Comparison of ENCODE assay signal across 16 mouse cellular contexts in the genomic region with DNA sequence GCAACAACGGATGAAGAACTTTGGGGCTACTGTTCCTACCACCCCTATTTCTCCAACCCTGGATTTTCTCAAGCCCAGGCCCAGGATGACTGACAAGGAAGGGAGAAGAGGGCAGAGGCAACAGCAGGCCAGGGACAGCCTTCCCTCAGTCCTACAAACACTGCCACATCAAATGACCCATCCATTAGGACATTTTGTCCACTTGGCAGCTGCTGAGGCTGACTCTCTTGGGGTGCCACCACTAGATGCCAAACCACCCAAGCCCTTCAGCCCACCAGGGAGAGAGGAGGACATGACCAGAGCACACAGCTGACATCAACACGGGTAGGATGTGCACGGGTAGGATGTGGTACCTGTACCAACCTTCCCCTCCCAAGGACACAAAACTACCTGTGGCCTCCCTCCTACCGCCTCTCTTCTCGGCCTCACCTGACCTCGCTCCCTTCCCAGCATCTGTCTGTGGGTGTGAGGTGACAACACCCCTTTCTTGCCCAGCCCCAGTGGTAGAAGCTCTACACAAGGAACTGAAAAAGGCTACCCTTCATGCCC. TPM values are rescaled to one million over a fixed set of nuclear protein-coding genes. Genes with fewer than 3 reads are reported as not detected.
DNase-seq lines count a peak whose midpoint lies in the region; ATAC-seq and TF ChIP-seq lines count a peak whose summit lies in the region.
"Had no signal": no experiment of that assay in that cellular context is flagged by ENCODE, and none has a peak within 500 bp of the region (broad histone marks: within the 10 kb centered on the region; RNA-seq: fewer than 3 reads in every experiment).

No protein-coding gene starts in this region.

- 85% methylated on average over 6 of the region's 6 CpGs for WGBS in heart, embryonic 15.5 days
- WGBS in limb, embryonic 12.5 days: 90% methylated on average over 6 of the region's 6 CpGs
- 89% methylated on average over 6 of the region's 6 CpGs for WGBS in stomach, embryonic 16.5 days

- H3K36me3 ChIP-seq in heart, embryonic 15.5 days: peaks cover 15% of the 10 kb centered on the region
- H3K36me3 ChIP-seq in testis, adult 2 months (ENCODE audit: control insufficient read depth, insufficient read depth, low read length): no peaks in the 10 kb centered on the region
- H3K36me3 ChIP-seq in limb, embryonic 12.5 days: peaks cover 43% of the 10 kb centered on the region
- H3K36me3 ChIP-seq in stomach, embryonic 16.5 days (ENCODE audit: control insufficient read depth, insufficient read depth, low read length): no peaks in the 10 kb centered on the region; the same call in 1 of the 2 replicates

- no peak for DNase-seq in heart, postnatal 4 days
- DNase-seq in testis, postnatal 10 days (ENCODE audit: low spot score): no peak
- DNase-seq in left cerebral cortex, postnatal 36 days (ENCODE audit: low spot score in 2 of 2): no peak
- DNase-seq in left cerebral cortex, adult 18-20 months (ENCODE audit: low spot score in 2 of 2): no peak
- DNase-seq: cerebellum, postnatal 10 days; kidney, postnatal 36 days; thymus, adult 2 months had no signal

- no peak for ATAC-seq in heart, embryonic 15.5 days (replicated peaks; ENCODE audit: insufficient number of reproducible peaks, insufficient read depth, low FRiP score, low read depth)
- ATAC-seq in limb, embryonic 12.5 days (ENCODE audit: insufficient number of reproducible peaks, insufficient read depth, low FRiP score, low TSS enrichment, low read depth): no peak
- ATAC-seq in stomach, embryonic 16.5 days (ENCODE audit: insufficient read depth, low FRiP score): no peak
- ATAC-seq: inflammation-experienced regulatory T-cells, adult 6 months; lung, postnatal 0 days had no signal

- TF ChIP-seq POLR2A in testis, adult 2 months (IDR thresholded peaks at IDR 0.05; ENCODE audit: control insufficient read depth, low read depth, low read length): no peak

- peak overlapping the region; percentile 94; the same call in 1 of the 2 replicates for H3K4me3 ChIP-seq in heart, embryonic 15.5 days
- H3K4me3 ChIP-seq in testis, adult 2 months (ENCODE audit: control insufficient read depth, low read depth, low read length): peak overlapping the region; percentile 88
- no peak overlapping the region for H3K4me3 ChIP-seq in limb, embryonic 12.5 days (replicated peaks)
- no peak overlapping the region for H3K4me3 ChIP-seq in stomach, embryonic 16.5 days (replicated peaks; ENCODE audit: low read length)

- no peaks in the 10 kb centered on the region for H3K9me3 ChIP-seq in heart, embryonic 15.5 days (replicated peaks)
- H3K9me3 ChIP-seq in limb, embryonic 12.5 days: no peaks in the 10 kb centered on the region
- H3K9me3 ChIP-seq in stomach, embryonic 16.5 days (replicated peaks; ENCODE audit: control insufficient read depth, low read length): no peaks in the 10 kb centered on the region

- no peaks in the 10 kb centered on the region for H3K27me3 ChIP-seq in heart, embryonic 15.5 days
- H3K27me3 ChIP-seq in testis, adult 2 months (ENCODE audit: control insufficient read depth, insufficient read depth, low read length): no peaks in the 10 kb centered on the region
- H3K27me3 ChIP-seq in limb, embryonic 12.5 days: no peaks in the 10 kb centered on the region
- H3K27me3 ChIP-seq in stomach, embryonic 16.5 days (ENCODE audit: control insufficient read depth, insufficient read depth, low read length): no peaks in the 10 kb centered on the region

- peak overlapping the region; percentile 88; the same call in 1 of the 2 replicates for H3K9ac ChIP-seq in heart, embryonic 15.5 days
- no peak overlapping the region; the same call in 1 of the 2 replicates for H3K9ac ChIP-seq in limb, embryonic 12.5 days (replicated peaks)
- peak overlapping the region; percentile 12; the same call in 1 of the 2 replicates for H3K9ac ChIP-seq in stomach, embryonic 16.5 days (ENCODE audit: low read length)

- H3K27ac ChIP-seq in heart, embryonic 15.5 days: no peak overlapping the region
- no peak overlapping the region for H3K27ac ChIP-seq in testis, adult 2 months (ENCODE audit: control insufficient read depth, insufficient read depth, low read depth, low read length)
- H3K27ac ChIP-seq in limb, embryonic 12.5 days: no peak overlapping the region
- no peak overlapping the region for H3K27ac ChIP-seq in stomach, embryonic 16.5 days (ENCODE audit: low read length)
- H3K27ac ChIP-seq: left cerebral cortex, adult 2 months had no signal

- TF ChIP-seq CTCF in testis, adult 2 months (IDR thresholded peaks at IDR 0.05; ENCODE audit: control insufficient read depth, insufficient read depth, insufficient replicate concordance, low read depth, low read length): no peak

- peaks cover 85% of the 10 kb centered on the region for H3K4me1 ChIP-seq in heart, embryonic 15.5 days (replicated peaks)
- peaks cover 5% of the 10 kb centered on the region for H3K4me1 ChIP-seq in testis, adult 2 months (ENCODE audit: control insufficient read depth, insufficient read depth, low read length)
- H3K4me1 ChIP-seq in limb, embryonic 12.5 days (replicated peaks): peaks cover 30% of the 10 kb centered on the region
- peaks cover 44% of the 10 kb centered on the region for H3K4me1 ChIP-seq in stomach, embryonic 16.5 days (ENCODE audit: control insufficient read depth, insufficient read depth, low read length)

- H3K4me2 ChIP-seq in heart, embryonic 15.5 days: peak overlapping the region; percentile 86; the same call in 1 of the 2 replicates
- H3K4me2 ChIP-seq in limb, embryonic 12.5 days: peak overlapping the region; percentile 94; the same call in 1 of the 2 replicates
- no peak overlapping the region for H3K4me2 ChIP-seq in stomach, embryonic 16.5 days (ENCODE audit: low read depth, low read length)

- intact Hi-C loops in left cerebral cortex, postnatal 36 days (cut with DNase I): no loop called here

RNA-seq across cellular contexts. Expression of a gene that starts 2.5 kb away (rescaled TPM):
- polyA plus RNA-seq in heart, embryonic 15.5 days (2015; fragmentation: Nextera tagmentation; extraction: Ambion mirVana): 55.6 and 68.0 TPM in 2 replicates
- 10 to 100 TPM; 36.5 to 41.5 TPM for total RNA-seq in heart, postnatal 4 days (2021)
- 96.2 and 111 TPM in 2 replicates for polyA plus RNA-seq in testis, adult 2 months (2012; rRNA removed)
- polyA plus RNA-seq in limb, embryonic 12.5 days (2016; fragmentation: Nextera tagmentation; extraction: Ambion mirVana): 58.2 and 63.1 TPM in 2 replicates
- 56.8 and 61.0 TPM in 2 replicates for polyA plus RNA-seq in stomach, embryonic 16.5 days (2015; fragmentation: Nextera tagmentation; extraction: Ambion mirVana)
- total RNA-seq in left cerebral cortex, postnatal 36 days (2021): 10 to 100 TPM; 46.5 to 47.8 TPM
- 10 to 100 TPM; 46.0 to 49.4 TPM for total RNA-seq in left cerebral cortex, adult 18-20 months (2021)

RNA-seq across cellular contexts. Expression of a gene that starts 13.4 kb away (rescaled TPM):
- polyA plus RNA-seq in heart, embryonic 15.5 days (2015; fragmentation: Nextera tagmentation; extraction: Ambion mirVana): not detected in 2 replicates
- not detected for total RNA-seq in heart, postnatal 4 days (2021)
- not detected in 2 replicates for polyA plus RNA-seq in testis, adult 2 months (2012; rRNA removed)
- polyA plus RNA-seq in limb, embryonic 12.5 days (2016; fragmentation: Nextera tagmentation; extraction: Ambion mirVana): not detected in 2 replicates
- not detected in 2 replicates for polyA plus RNA-seq in stomach, embryonic 16.5 days (2015; fragmentation: Nextera tagmentation; extraction: Ambion mirVana)
- total RNA-seq in left cerebral cortex, postnatal 36 days (2021): not detected
- total RNA-seq in left cerebral cortex, adult 18-20 months (2021): not detected
- total RNA-seq: granulocyte monocyte progenitor cell, adult 5-6 weeks; left cerebral cortex, adult 2 months had no signal
- polyA plus RNA-seq: embryonic facial prominence, embryonic 14.5 days; inflammation-experienced regulatory T-cells, adult 6 months; lung, postnatal 0 days; thymus, adult 2 months had no signal

RNA-seq across cellular contexts. Expression of a gene that starts 33.8 kb away (rescaled TPM):
- 0.11 and 0.43 TPM in 2 replicates for polyA plus RNA-seq in heart, embryonic 15.5 days (2015; fragmentation: Nextera tagmentation; extraction: Ambion mirVana)
- total RNA-seq in heart, postnatal 4 days (2021): under 1 TPM in 1 of 2 experiments, not detected in 1; 0.17 TPM
- polyA plus RNA-seq in testis, adult 2 months (2012; rRNA removed): 274 and 283 TPM in 2 replicates
- 0.65 TPM in 1 of 2 replicates, not detected in the other for polyA plus RNA-seq in limb, embryonic 12.5 days (2016; fragmentation: Nextera tagmentation; extraction: Ambion mirVana)
- 0.18 and 0.19 TPM in 2 replicates for polyA plus RNA-seq in stomach, embryonic 16.5 days (2015; fragmentation: Nextera tagmentation; extraction: Ambion mirVana)
- total RNA-seq in left cerebral cortex, postnatal 36 days (2021): under 1 TPM in 1 of 2 experiments, not detected in 1; 0.20 TPM
- not detected for total RNA-seq in left cerebral cortex, adult 18-20 months (2021)
- total RNA-seq: left cerebral cortex, adult 2 months had no signal
- polyA plus RNA-seq: embryonic facial prominence, embryonic 14.5 days had no signal

RNA-seq across cellular contexts. Expression of a gene that starts 38.9 kb away (rescaled TPM):
- 0.05 and 0.70 TPM in 2 replicates for polyA plus RNA-seq in heart, embryonic 15.5 days (2015; fragmentation: Nextera tagmentation; extraction: Ambion mirVana)
- under 1 TPM; 0.67 to 0.72 TPM for total RNA-seq in heart, postnatal 4 days (2021)
- 0.10 TPM in 2 replicates for polyA plus RNA-seq in testis, adult 2 months (2012; rRNA removed)
- 0.45 and 0.54 TPM in 2 replicates for polyA plus RNA-seq in limb, embryonic 12.5 days (2016; fragmentation: Nextera tagmentation; extraction: Ambion mirVana)
- 0.31 and 0.54 TPM in 2 replicates for polyA plus RNA-seq in stomach, embryonic 16.5 days (2015; fragmentation: Nextera tagmentation; extraction: Ambion mirVana)
- not detected for total RNA-seq in left cerebral cortex, postnatal 36 days (2021)
- under 1 TPM; 0.33 TPM for total RNA-seq in left cerebral cortex, adult 18-20 months (2021)
- total RNA-seq: granulocyte monocyte progenitor cell, adult 5-6 weeks had no signal

RNA-seq across cellular contexts. Expression of a gene that starts 40.8 kb away (rescaled TPM):
- 0.14 and 0.96 TPM in 2 replicates for polyA plus RNA-seq in heart, embryonic 15.5 days (2015; fragmentation: Nextera tagmentation; extraction: Ambion mirVana)
- total RNA-seq in heart, postnatal 4 days (2021): 10 to 100 TPM; 29.2 to 29.5 TPM
- polyA plus RNA-seq in testis, adult 2 months (2012; rRNA removed): 0.11 and 0.16 TPM in 2 replicates
- 1.2 and 1.3 TPM in 2 replicates for polyA plus RNA-seq in limb, embryonic 12.5 days (2016; fragmentation: Nextera tagmentation; extraction: Ambion mirVana)
- polyA plus RNA-seq in stomach, embryonic 16.5 days (2015; fragmentation: Nextera tagmentation; extraction: Ambion mirVana): 0.39 and 1.6 TPM in 2 replicates
- 10 to 100 TPM in 1 of 2 experiments, 1 to 10 TPM in 1; 9.4 to 10.6 TPM for total RNA-seq in left cerebral cortex, postnatal 36 days (2021)
- 10 to 100 TPM; 11.7 to 12.1 TPM for total RNA-seq in left cerebral cortex, adult 18-20 months (2021)
- polyA plus RNA-seq: thymus, adult 2 months had no signal

Comparison
In these comparisons a context has a peak if more than half of its experiments do, and no peak if none do; other contexts are left out.
1. H3K4me3 ChIP-seq: peak in heart, embryonic 15.5 days (single experiment) and testis, adult 2 months (single experiment); none in limb, embryonic 12.5 days (single experiment) and stomach, embryonic 16.5 days (single experiment).
2. RNA of a gene that starts 33.8 kb away (polyA plus RNA-seq): 274 to 283 TPM in testis, adult 2 months; 0.18 to 0.19 TPM in stomach, embryonic 16.5 days, 0.11 to 0.43 TPM in heart, embryonic 15.5 days and 0.65 TPM in limb, embryonic 12.5 days; every median in the first group is over 100 times any median in the second.